Mouse (Mus musculus): ENCODE data around the gene Cpne9.

Cpne9 gene

GRCm38 (mm10) chr6:113282101-113282802, at the start of gene Cpne9:
TSS of gene Cpne9 (plus strand) at chr6:113282307.
- DNase-seq (ENCODE audit: low spot score in 2 of 2) = peak in 1 of 2 experiments; percentile 26

GRCm38 (mm10) chr6:113235141-113235540, 47.0 kb upstream of the Cpne9 start:
- no peak for DNase-seq (ENCODE audit: low spot score in 2 of 2)

GRCm38 (mm10) chr6:113237542-113238270, 44.4 kb upstream of the Cpne9 start, which contains the start of gene Mtmr14:
TSS of gene Mtmr14 (plus strand) at chr6:113237843.
- DNase-seq (ENCODE audit: low spot score in 2 of 2) = peak; percentile 97 to 99

- no peak for DNase-seq (ENCODE audit: low spot score in 2 of 2)
Measured at GRCm38 (mm10) chr6:113238442-113238841, 43.7 kb upstream of the Cpne9 start.

DNA sequence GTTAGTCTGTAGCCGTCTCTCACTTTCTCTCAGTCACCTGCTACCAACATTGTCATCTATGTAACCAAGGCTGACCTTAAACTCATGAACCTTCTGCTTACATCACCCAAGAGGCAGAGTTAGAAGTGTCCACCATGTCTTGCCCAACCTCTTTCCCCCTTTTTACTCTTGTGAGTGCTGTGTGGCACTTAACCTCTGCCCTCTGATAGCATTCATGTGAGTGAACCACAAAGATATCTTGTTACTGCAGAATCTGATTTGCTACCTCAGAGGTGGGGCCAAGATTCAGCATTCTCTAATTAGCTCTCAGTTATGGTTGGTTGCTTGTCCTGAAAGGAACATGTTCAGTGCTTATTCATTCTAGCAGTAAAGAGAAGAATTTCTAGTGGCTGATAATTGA, 39.4 kb upstream of the Cpne9 start:
- DNase-seq (ENCODE audit: low spot score in 2 of 2) = no peak

DNA sequence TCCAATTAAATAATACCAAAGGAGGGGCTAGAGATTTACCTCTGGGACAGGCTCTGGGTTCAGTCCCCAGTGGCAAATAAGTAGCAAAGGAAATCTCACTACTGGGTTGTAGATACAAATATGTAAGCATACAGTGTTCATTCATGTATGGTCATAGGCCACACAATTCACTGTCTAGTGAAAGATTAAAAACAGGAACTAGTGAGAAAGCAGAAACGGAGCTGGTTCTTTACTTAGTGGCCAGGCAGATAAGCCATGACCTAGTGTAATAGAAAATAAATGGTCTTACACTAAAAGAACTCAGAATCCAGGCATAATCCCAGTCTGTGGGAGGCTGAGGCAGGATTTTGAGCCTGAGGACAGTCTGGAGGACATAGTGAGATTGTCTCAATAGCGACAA, 36.5 kb upstream of the Cpne9 start:
- DNase-seq (ENCODE audit: low spot score in 2 of 2) = no peak

DNA sequence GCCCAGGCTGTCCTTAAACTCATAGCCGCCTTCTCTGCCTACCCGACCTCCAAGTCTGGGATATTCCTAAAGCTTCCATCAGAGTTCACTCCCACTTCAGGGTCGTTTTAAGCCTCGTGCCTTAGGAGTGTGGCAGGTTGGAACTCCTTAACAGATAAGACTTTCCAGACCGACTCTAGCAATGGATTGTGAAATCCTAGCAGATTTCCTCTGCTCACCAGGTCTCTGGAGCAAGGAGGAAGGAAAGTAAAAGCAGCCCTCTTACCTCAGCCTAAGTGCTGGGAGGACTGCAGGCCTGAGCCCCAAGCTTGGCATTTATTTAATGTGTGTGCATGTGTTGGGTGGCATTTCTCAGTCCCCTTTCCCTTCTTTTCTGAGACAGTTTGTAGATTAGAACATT, 31.3 kb upstream of the Cpne9 start:
- no peak for DNase-seq (ENCODE audit: low spot score in 2 of 2)

GRCm38 (mm10) chr6:113251921-113252320, 30.2 kb upstream of the Cpne9 start:
- DNase-seq (ENCODE audit: low spot score in 2 of 2) = no peak

- DNase-seq (ENCODE audit: low spot score in 2 of 2) = no peak
Measured at GRCm38 (mm10) chr6:113254899-113255298, 27.2 kb upstream of the Cpne9 start.

DNA sequence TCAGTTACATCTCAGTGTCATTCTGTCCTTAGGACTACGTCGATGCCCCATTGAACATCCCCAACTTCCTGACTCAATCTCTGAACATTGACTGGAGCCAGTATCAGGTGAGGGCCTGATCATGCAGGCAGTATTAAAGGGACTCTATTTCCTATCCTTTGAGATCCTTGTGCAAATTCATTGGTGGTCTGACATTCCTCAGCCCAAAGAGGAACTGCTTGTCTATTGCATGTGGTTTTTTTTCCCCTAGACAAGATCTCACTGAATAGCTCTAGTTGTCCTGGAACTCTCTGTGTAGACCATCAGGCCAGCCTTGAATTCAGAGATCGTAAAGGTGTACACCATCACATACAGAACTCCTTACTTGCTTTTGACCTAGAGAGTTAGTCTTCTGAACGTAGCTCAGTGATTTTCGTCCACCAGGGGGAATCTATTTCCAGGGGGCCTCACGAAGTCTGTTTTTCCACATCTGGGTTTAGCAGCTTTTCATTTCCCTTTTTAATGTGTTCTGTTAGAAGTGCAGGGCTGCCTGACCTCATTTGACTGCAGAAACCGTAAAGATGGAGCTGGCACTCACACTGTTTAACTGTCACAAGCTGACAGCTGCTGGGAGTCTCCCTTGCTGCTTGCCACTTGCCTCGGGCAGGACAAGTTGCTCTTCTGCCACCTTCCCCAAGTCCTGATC, 20.8 kb upstream of the Cpne9 start:
- DNase-seq (ENCODE audit: low spot score in 2 of 2) = no peak

GRCm38 (mm10) chr6:113263531-113263930, 18.6 kb upstream of the Cpne9 start:
- DNase-seq (ENCODE audit: low spot score in 2 of 2) = no peak

DNA sequence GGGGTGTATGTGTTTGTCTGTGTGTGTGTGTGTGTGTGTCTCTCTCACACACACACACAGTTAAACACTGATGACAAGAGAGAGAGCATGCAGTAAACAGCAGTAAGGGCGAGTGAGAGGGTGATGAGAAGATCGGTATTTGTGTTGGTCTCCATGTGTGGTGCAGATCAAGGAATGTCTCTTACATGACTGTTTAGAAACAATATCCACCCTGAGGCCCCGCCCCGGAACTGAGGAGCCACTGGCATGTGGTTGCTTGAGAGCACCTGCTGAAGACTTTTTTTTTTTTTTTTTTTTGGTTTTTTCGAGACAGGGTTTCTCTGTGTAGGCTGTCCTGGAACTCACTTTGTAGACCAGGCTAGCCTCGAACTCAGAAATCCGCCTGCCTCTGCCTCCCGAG, 17.7 kb upstream of the Cpne9 start:
- no peak for DNase-seq (ENCODE audit: low spot score in 2 of 2)

DNA sequence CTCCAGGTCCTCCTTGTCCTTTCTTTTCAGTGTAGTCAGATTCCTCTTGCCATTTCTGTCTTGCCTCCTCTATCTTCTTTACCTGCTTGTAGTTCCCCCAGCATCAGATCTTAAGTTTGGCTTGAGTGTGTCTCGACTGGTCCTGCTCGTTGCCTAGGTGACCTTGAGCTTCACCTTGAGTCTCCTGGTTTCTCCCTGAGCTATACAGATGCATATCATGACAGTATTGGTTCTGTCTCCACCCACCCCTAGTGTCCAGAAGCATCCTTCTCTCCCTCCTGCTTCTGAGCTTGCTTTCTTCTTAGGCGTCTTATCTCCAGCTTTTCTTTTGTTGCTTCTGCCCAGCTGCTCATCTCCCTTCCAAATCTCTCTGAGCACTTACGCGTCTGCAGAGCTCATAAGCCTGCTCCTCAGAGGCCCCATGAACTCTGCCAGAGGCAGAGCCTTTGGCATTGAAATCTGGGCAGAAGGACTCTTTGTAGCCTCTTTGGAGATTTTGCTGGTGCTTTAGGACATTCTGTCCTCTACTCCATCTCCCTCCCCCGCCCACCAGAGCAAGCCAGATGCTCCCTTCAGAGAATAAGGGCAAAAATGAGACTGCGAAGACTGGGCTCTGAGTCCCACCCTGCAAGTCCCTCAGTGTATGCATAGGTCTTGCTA, 15.0 kb upstream of the Cpne9 start:
- no peak for DNase-seq (ENCODE audit: low spot score in 2 of 2)

- DNase-seq (ENCODE audit: low spot score in 2 of 2) = no peak
Measured at GRCm38 (mm10) chr6:113267988-113268387, 14.1 kb upstream of the Cpne9 start.

DNA sequence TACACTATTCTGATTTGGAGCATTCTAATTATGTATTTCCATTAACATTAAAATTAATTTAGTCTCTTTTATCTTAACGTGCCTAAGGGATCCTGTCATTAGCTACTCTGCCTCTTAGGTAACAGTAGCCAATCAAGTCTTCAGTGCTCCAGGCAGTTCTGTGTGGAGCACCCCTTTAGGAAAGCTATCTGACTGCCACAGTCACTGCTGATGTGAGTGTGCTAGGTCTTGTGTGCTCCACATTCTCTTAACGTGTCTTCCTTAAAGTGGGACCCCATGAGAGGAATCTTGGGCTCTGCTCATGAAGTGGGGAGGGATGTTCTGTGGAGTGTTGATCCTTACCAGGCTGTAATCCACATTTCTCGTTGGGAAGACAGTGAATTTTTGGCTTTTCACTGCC, 9.7 kb upstream of the Cpne9 start:
- no peak for DNase-seq (ENCODE audit: low spot score in 2 of 2)

DNA sequence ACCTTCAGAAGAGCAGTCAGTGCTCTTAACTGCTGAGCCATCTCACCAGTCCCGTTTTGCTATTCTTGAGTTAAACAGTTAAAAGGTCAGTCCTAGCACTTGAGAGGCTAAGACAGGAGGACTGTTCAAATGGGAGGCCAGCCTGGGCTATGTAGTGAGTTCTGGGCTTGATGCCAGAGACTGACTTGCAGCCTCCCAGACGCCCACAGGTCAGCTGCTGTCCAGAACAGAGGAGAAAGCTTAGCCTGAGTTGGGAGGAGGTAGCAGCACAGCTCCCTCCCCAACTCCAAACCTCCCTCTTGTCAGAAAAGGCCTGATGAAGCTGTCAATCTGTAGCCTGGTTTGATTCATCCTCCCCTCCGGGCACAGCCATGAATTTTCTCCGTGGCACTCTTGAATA, 5.3 kb upstream of the Cpne9 start:
- DNase-seq (ENCODE audit: low spot score in 2 of 2) = no peak

GRCm38 (mm10) chr6:113281676-113282075, 431 bp upstream of the Cpne9 start:
- DNase-seq (ENCODE audit: low spot score in 2 of 2) = no peak

DNA sequence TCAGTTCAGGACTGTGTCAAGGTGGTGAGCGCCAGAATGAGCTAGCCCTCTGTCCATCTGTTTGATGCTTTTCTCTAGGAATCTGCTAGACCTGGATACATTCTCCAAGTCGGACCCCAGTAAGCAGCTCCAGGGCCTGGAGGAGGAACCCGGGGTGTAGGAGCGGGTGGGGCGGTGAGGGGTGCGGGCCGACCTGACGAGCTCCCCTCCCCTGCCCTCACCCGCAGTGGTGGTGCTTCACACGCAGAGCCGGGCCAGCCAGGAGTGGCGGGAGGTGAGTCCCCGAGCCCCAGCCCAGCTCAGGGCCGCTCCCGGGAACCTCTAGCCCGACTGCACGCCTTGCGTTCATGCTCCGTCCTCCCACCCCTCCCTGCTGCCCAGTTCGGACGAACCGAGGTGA, 862 bp downstream of the Cpne9 start:
- no peak for DNase-seq (ENCODE audit: low spot score in 2 of 2)

DNA sequence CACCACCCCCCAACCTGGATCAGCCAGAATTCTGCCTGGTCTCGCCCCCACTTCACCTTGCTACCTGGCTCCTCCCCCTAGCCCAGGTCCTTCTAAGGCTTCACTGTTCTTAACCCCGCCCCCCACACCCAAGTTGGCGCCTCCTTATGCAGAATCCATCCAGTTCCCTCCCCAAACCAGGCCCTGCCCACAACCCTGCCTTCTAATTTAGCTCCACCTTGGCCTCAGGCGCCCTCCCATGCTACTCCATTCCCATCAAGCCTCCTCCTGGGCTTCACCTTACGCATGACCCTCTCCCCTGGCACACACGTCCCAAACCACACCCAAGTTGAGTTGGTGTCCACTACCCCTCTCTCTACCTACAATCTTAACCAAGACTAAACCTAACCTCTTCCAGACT, 1.4 kb downstream of the Cpne9 start:
- no peak for DNase-seq (ENCODE audit: low spot score in 2 of 2)

- no peak for DNase-seq (ENCODE audit: low spot score in 2 of 2)
Measured at GRCm38 (mm10) chr6:113284931-113285330, 2.8 kb downstream of the Cpne9 start.

DNA sequence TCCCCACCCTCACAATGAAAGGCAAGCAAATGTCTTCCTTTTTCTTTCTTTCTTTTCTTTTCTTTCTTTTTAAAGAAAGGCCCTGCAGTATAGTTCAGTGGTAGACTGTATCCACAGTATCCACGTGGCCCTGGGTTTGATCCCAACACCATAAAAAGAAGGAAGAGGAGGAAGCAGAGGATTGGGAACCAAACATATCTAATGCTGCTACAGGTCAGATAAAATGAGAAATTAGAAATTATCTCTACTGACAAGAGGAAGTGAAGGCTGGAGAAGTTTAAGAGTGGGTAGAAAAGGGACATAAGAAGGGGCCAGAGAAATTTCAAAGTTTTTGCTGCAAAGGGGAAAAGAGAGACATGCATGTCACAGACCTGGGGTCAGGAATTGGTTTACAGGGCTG, 4.2 kb downstream of the Cpne9 start:
- no peak for DNase-seq (ENCODE audit: low spot score in 2 of 2)

DNA sequence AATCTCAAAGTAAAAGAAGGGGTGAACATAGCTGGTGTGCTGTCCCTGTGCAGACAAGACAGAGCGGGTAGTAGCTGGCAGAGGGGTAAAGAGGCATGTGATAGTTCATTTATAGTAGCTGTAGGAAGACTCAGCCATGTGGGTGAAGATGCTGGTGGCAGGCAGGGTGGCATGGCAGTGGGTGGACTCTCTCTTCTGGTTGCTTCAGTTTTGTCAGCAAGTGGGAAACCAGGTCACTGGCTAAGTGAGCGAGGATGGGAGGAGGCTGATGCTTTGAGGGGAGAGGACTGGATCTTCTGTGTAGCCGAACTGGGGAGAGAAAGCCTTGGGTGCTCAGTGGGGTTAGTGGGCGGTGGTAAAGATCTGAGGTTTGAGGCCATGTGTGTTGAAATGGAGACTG, 5.1 kb downstream of the Cpne9 start:
- DNase-seq (ENCODE audit: low spot score in 2 of 2) = peak in 1 of 2 experiments; percentile 38

Measured in frontal cortex, postnatal 10 days (tissue).